ENCODE assay signal across 8 mouse cellular contexts in genomic region chr11:23979332-23979731, GRCm38 (mm10).
A peak's percentile ranks its signal among the peaks of the same experiment; 100 is the strongest.
DNase-seq lines count a peak whose midpoint lies in the region; ATAC-seq and TF ChIP-seq lines count a peak whose summit lies in the region.

No protein-coding gene starts in this region.

- H3K9me3 ChIP-seq in midbrain, embryonic 16.5 days (replicated peaks; ENCODE audit: control insufficient read depth, low read length, poor library complexity, severe bottlenecking) = no peaks in the 10 kb centered on the region

- no peak for TF ChIP-seq POLR2A in cortical plate, adult 2 months (IDR thresholded peaks at IDR 0.05; ENCODE audit: extremely low read depth, insufficient read depth, low read length)

- H3K27ac ChIP-seq in cortical plate, adult 2 months (ENCODE audit: insufficient read depth, low read length) = no peak overlapping the region
- H3K27ac ChIP-seq in midbrain, embryonic 16.5 days (ENCODE audit: low read length) = no peak overlapping the region

- peak; percentile 13 to 28 for DNase-seq in urinary bladder, adult 18-20 months (ENCODE audit: low spot score in 2 of 2)
- DNase-seq in urinary bladder, postnatal 10 days (ENCODE audit: low spot score) = no peak
- DNase-seq in gastrocnemius, postnatal 4 days (ENCODE audit: low spot score in 2 of 2) = peak; percentile 41 to 55
- DNase-seq in kidney, adult 11 months = peak; percentile 31
- DNase-seq in left cerebral cortex, postnatal 25 days (ENCODE audit: low spot score in 2 of 2) = peak; percentile 83 to 91
- DNase-seq in spleen, postnatal 14 days (ENCODE audit: low spot score in 2 of 2) = peak; percentile 17 to 58

- no peak overlapping the region for H3K9ac ChIP-seq in midbrain, embryonic 16.5 days (ENCODE audit: low read depth, low read length)

- H3K4me2 ChIP-seq in midbrain, embryonic 16.5 days (ENCODE audit: low read length) = no peak overlapping the region

- peak; percentile 92 for ATAC-seq in midbrain, embryonic 16.5 days

- peaks cover 4% of the 10 kb centered on the region for H3K4me1 ChIP-seq in cortical plate, adult 2 months (ENCODE audit: control insufficient read depth, insufficient read depth, low read length)
- H3K4me1 ChIP-seq in midbrain, embryonic 16.5 days (ENCODE audit: control insufficient read depth, insufficient read depth, low read length) = no peaks in the 10 kb centered on the region

- intact Hi-C loops in left cerebral cortex, postnatal 25 days (cut with DNase I) = loop anchor here (2.0 to 5.0 kb wide), 3 partner anchors 68 to 1883 kb away; no protein-coding TSS in a partner anchor

- WGBS in midbrain, embryonic 16.5 days = 14% methylated on average over 5 of the region's 5 CpGs

- peak; percentile 87 for TF ChIP-seq CTCF in cortical plate, adult 2 months (IDR thresholded peaks at IDR 0.05; ENCODE audit: extremely low read depth, insufficient read depth, low read length)

- H3K27me3 ChIP-seq in midbrain, embryonic 16.5 days (ENCODE audit: control insufficient read depth, insufficient read depth, low read depth, low read length) = no peaks in the 10 kb centered on the region; the same call in 1 of the 2 replicates

- no peaks in the 10 kb centered on the region for H3K36me3 ChIP-seq in midbrain, embryonic 16.5 days (ENCODE audit: control insufficient read depth, insufficient read depth, low read length)

- no peak overlapping the region for H3K4me3 ChIP-seq in cortical plate, adult 2 months (ENCODE audit: insufficient read depth, low read length)
- no peak overlapping the region for H3K4me3 ChIP-seq in midbrain, embryonic 16.5 days (ENCODE audit: low read depth, low read length)
